Mouse (Mus musculus) embryo, embryonic 11 days (tissue): ENCODE results near the gene BC049715.
"Not testable (repeated sequence)": the region's sequence is repeated elsewhere in the genome, so short reads cannot be mapped to it uniquely, and the experiment has no call there.

Experiments used
- DNase-seq: peaks from one replicate; pipeline ENCODE4 v3.0.0-alpha.2; 2015

The BC049715 gene

DNA sequence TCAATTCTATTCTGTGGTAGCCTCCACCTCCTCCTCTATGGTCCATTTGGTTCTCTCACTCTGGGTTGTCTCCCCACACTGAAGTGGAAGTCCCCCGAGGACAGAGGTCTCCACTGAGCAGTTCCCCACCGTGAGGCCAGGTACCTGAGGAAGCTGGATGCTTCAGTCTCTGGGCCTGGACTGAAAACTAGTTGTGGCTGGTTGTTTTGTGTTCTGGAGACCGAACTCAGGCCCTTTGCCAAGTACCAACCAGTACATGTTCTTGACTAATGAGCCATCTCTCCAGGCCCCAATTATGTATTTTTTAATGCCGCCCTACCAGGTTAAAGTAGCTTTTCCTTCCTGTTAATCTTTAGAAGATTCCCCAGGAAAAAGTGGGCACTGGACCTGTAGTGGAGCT is 24.9 kb downstream of the BC049715 start:
- no peak for DNase-seq

DNA sequence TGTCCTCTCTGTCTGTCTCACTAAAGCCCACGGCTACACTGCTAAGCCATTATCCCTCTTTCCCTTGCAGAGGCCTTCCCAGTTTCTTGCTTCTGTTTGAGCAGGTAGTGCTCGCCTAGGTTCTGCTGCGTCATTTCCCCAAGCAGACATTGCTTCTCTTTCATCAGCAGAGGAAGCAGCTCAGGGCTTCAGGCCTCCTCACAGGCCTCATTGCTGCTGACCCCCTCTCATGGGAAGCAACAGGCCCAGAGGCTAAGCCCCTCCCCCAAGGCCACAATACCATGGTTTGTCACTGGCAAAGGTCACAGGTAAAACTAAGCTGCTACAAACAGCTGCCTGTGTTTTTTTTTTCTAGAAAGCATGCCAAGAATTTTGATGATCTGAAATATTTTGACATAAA is 25.3 kb downstream of the BC049715 start:
- peak; percentile 59 for DNase-seq

DNA sequence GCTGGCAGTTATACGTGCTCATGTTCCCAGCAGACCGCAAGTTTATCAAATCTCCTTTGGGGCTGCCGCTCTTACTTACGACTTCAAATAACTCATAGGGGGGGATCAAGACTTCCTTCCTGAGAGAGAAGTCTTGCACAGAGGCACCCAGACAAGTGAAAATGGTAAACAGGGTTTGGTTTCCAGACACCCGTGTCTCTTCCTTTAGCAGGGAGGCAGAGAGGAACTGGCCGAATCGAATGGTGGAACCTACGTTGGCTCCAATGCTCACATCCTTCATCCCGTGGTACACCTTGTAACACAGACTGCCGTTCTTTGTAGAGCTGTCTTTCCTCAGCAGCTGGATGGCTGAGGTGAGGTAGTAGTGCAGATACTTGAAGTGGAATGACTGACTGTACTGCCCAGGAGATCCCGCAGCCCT is 26.9 kb downstream of the BC049715 start:
- DNase-seq: no peak

DNA sequence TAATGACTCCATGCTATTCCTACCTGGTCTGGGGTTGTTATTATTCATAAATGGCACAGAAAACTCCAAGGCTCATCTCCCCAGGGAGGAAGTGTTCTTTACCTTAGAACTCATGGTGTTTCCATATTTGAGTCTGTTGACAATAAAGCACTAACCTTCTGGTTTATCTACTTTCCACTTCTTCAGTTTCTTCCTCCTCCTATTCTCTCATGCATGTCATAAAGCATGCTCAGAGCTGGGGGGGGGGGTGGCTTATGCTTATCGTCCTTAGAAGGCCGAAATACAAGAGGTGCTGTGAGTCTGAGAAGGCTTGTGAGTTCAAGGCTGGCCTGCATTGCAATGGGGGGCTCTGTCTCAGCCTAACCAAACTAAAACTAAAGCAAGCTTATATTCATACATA is 27.8 kb downstream of the BC049715 start:
- DNase-seq: no peak

DNA sequence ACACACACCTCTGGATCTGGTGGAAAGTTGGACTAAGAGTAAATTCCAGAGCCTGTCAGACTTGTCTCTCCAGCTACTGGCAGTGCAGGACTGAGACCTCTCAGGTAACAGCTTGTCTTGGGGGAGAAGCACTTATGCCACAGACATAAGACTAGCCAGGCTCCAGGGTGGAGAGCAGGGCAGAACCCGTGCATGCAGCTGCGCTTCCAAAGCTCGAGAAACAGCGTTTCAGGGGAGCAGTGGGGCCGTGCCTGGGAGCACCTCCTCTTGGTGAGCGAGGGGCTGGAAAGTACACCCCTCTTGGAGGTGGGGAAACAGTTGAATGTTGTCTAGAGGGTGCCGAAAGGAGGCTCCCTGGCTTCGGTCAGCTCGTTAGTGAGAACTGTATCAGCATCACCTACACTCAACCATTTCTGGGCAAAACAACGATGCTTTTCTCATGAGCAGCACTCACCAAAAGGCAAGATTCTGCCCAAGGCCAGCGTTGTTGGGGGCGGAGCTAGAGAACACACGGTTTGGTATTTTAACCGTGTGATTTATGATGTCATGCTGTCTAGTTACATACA is 28.7 kb downstream of the BC049715 start:
- peak; percentile 47 for DNase-seq

DNA sequence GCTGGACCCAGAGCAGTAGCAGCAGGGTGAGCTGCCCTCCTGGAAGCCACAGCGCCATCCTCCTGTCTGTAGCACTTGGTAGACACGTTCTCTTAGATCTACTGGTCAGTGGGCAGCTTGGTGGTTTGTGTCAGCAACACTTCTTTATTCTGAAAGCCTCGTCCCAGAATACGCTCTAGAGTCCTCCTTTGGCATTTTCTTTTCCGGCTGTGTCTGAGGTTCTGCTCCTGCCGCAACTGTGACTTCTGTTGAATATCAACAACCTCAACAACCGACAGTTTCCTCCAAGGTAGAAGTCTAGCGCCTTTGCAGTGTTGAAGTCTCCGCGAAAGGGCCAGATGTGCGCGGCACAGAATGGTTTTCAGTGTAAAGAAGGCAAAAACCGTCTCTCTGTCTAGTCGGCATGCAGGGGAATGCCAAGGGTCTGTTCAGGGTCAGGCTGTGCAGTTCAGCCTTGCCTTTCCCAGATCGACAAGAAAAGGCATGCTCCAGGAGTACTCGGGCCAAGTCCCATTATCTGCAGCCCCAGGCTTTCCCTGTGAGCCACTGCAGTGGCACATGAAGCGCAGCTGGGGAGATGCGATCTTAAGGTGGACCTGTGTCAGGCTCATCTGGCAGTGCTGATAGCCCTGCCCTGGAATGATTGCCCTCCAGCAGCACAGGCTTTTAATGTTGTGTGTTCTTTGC is 29.9 kb downstream of the BC049715 start, which contains the start of gene Art4:
Gene Art4 (minus strand): TSS at position 548 of the 687 bp plus-strand sequence.
- DNase-seq: peak; percentile 28

DNA sequence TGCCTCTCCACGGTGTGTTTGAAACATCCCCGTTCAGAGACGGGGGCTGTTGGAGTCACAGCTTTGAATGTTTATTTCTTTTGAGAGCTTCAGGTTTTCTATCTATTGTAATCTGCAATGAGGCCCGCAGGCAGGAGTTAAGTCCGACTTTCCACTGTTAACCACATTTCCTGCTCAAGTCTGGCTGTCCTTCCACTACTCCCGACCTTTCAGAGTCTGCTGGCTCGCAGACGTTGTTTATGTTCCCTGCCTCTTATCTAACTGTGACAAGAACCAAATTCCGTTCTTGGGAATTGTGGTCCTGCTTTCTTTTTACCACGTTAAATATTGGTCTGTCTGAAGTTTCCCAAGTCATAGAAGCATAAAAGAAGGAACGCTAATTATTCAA is 30.4 kb downstream of the BC049715 start:
- DNase-seq: no peak

DNA sequence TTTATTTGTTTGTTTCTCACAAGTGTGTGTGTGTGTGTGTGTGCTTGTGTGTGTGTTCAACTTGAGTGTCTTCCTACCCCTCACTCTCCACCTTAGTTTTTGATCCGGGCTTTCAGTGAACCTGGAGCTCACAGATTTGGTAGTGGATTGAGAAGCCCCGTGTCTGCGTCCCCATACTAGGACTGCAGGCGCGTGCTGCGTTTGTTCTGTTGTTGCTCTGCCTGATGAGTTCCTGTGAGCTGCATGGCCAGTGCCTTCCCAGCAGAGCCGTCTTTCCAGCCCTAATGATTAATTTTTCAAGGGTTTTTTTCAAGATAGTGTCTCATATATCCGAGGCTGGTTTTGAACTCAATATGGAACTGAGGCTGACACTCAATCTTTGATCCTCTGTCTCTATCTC is 31.0 kb downstream of the BC049715 start:
- DNase-seq: no peak

DNA sequence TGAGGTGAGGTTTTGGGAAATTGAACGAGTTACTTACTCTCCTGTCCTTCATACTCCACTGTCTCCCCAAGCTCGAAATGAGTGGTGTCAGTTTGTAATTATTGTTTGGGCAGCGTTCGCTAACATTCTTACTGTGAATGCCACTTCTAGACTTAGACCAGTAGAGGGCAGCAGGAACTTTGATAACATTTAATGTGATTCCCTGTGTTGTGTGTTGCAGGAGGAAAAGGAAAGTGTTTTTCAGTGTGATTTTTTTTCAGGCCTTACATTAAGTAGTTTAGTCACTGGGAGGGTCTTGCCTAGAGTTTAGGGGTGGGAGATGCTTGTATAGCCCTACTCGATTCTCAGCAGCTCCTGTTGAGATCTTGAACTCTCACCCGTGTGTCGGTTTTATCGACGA is 33.6 kb downstream of the BC049715 start:
- peak; percentile 84 for DNase-seq

DNA sequence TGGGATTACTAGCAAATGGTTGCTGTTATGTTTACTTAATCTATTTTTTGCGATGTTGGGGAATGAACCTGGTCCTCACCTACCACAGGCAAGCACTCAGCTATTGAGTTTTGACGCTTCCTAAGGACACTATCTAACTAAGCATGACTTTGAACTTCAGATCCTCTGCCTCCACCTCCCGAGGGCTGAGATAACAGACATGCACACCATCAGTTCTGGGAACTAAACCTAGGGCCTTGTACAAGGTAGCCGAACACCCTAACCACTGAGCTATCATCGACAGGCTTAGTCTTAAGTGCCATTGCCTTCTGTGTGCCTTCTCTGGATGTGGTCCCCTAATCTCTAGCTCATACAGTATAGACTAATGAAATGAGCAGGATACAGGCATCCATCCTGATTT is 37.9 kb downstream of the BC049715 start:
- no peak for DNase-seq

DNA sequence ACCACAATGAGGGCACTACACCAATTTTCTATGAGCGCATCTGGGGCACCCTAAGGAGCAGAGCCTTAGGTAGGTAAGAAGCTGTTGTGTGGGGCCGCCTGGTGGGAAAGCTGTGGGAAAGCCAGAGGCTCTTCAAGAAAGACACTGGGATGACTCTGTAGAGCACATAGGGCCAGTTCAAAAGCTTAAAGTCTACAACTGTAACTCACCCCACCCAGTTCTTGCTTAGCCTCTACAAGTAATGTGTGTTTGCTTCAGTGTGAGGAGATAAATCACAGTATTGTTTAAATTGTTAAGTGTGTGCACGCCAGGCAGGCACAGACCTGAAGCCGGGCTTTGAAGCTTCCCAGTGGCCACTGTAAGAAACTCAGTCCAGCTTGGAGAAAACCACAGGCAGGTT is 38.7 kb downstream of the BC049715 start:
- DNase-seq: no peak

DNA sequence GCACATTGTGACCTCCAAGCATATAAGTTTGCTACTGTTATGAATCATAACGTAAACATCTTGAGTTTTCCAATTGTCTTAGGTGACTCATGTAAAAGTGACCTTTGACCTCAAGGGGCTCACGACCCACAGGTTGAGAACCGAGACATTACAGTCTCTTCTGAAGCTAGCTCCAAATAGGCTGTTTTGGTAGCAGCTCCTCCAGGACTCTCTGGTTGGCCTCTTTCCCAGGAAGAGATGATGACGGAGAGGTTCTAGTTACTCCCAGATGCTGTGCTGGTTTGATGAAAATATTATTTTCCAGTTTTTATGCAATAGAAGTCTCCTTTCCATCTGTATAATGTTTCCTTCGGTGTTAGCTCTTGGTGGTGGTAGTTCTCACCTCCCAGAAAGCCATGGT is 41.5 kb downstream of the BC049715 start:
- no peak for DNase-seq

DNA sequence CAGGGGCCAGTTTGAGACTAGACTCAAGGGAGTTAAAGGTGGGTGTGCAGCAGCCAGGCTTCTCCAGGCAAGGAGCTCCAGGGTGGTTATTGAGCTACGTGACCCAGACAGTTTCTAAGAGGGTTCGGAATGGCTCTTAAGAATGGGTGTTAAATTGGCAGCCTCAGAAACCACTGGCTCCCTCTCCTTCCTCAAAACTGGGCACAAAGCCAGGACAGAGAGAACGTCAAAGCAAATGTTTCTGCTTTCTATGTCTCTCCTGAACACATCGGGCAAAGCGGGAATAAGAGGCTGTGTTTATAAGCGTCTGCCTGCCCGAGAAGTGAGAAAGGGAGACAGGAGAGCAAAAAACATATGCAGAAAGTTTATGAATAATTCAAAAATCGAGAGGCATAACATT is 47.2 kb downstream of the BC049715 start:
- no peak for DNase-seq

DNA sequence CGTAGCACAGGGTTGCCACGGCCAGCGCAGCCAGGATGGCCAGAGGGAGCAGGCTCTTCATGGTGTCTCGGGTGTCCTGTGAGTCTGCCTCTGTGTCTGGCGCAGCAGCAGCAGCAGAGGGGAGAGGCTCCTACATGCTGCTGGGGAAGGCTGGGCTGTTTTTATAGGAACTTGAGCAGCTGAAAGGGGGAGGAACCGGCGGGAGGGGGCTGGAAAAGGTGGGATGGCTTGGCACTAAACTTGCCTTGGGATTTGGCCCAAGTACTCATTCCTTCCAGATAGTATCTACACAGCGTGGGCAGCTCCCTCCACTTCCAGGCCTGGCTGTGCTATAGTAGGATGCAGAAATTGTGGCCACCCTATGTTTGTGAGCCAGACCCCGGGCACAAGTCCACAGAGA is 48.2 kb downstream of the BC049715 start, which contains the start of gene Mgp:
Gene Mgp (minus strand): TSS at position 154 of the 400 bp plus-strand sequence.
- peak; percentile 46 for DNase-seq

DNA sequence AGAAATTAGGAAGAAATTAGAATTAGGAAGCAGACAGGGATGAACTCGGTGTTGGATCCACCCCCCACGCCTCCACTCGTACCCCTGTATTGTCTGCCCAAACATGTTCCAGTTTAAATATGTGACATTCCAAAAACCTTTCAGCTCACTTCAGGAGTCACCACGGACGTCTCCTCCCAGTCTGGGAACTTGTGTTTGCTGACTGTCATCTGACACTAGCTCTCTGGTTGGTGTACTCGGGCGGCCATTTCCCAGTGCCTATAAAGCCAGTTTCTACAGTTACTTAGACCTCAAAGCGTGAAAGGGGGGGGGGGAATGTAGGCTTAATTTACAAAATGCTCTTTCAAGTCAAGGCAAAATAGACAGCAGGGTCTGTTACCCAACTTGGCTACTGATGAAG is 54.3 kb downstream of the BC049715 start:
- peak; percentile 24 for DNase-seq

DNA sequence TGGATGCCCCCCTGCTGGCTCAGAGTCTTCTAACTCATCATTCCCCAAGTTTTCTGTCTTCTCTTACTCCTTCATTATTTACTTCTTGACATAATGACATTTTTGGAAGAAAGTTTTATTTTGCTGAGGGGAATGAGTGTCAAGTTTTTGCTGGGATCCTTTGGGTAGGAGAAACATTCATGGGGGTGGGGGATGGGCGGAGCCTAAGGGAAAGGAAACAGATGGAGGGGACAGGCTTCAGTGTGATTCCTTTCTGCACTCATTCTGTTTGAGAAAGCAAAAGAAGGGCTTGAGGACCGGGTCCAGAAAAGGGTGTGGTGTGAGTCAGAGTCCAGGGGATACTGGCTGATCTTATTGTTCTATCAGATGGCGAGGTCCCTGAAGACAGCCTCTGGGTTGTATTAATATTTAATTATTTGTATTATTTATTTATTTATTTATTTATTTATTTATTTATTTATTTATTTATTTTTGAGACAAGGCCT is 56.0 kb downstream of the BC049715 start:
- DNase-seq: no peak

DNA sequence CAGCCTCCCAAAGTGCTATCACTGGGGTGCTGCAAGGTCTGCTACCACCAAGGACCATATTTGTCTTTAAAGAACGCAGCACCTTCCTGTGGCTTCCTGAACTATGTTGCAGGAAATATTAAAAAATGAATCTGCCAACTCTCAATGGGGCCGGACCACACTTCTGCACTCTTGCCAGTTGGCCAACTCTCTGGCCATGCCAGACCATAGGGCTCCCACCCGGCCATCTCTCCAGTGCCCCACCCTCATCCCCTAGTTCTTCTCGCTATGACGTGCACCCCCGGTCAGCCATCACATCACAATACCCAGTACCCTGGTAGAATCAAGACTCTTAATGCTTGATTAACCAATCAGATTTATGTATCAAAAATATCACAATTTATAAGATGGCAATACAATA is 56.5 kb downstream of the BC049715 start:
- no peak for DNase-seq

DNA sequence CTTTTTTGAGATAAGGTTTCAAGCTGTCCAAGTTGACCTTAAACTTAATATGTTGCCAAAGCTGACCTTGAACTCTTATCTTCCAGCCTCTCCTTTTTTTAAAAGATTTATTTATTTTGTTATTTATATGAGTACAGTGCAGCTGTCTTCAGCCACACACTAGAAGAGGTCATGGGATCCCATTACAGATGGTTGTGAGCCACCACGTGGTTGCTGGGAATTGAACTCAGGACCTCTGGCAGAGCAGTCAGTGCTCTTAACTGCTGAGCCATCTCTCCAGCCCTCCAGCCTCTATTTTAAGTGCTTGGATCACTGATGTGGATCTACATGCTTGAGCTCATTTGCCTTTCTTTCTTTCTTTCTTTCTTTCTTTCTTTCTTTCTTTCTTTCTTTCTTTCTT is 57.3 kb downstream of the BC049715 start:
- DNase-seq: not testable (repeated sequence)

DNA sequence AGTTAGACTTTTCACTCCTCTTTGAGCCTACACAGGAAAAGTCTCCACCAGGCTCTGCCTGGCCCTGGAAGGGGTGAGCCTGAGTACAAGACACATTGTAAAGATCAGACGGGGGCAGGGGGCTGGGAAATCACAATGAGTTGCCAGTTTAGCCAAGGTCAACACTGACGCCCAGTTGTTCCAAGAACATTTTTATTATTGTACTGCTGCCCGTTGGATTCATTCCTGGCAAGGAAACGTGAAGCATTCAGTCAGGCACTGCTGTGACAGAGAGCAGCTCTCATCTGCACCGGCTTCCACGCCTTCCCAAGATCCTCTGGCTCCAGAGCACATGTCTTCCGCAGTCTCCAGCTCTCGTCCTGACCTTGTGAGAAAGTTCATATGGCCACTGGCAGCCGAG is 60.4 kb downstream of the BC049715 start:
- no peak for DNase-seq

DNA sequence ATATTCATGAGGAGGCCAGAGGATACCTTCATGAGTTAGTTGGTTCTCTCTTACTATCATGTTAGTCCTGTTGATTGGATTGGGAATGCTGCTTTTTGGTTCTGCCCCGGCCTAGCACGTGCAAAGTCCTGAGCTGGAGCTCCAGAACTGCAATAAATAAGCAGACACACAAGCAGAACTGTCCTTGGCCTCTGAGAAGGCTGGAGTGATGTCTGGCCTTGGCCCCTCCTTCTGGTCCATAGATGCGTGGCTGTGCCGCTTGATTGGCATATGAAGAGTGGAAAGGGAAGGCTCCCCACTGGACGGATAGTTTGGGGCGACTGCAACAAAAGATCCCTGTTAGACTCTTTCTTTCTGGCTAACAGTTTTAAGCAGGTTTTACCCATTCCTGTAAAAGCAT is 61.6 kb downstream of the BC049715 start:
- no peak for DNase-seq

DNA sequence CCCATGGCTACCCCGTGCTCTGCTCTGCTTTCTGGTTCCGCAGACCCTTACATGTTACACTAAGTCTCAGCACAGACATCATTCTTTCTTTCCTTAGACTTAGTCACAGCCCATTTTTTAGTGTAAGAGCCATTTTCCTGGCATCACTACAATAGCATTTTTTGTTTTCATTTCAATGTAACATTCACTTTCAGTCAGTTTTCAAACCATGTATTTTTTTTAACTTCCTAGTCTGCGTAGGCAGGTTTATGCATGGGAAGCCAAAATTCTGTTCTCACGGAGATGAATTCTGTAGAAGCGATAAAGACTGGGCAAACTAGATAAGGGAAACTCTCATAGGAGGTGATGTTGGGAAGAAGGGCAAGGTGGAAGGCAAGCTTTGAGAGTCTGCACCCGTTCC is 62.1 kb downstream of the BC049715 start:
- no peak for DNase-seq
